Mouse (Mus musculus): ENCODE measurements around the gene Far1. TPM values are rescaled to one million over a fixed set of nuclear protein-coding genes. Genes with fewer than 3 reads are reported as not detected.

Gene Far1
- total RNA-seq, 2 experiments from 2014 or later, result 9.9 to 13.7 TPM

- DNase-seq, result no peak
- Histone ChIP-seq H3K27ac (no peak overlapping the region), H3K4me3 (no peak overlapping the region)
- intact Hi-C loops (cut with DNase I), result no loop called here
- no peak for TF ChIP-seq CTCF (IDR thresholded peaks at IDR 0.05)
These were observed 76.7 kb downstream of the Far1 start for GRCm38 (mm10) chr7:113590330-113590729.

GRCm38 (mm10) chr7:113591084-113591483, 77.5 kb downstream of the Far1 start:
- intact Hi-C loops (cut with DNase I), result no loop called here
- no peak for DNase-seq
- TF ChIP-seq CTCF (IDR thresholded peaks at IDR 0.05), result no peak
- H3K27ac ChIP-seq, result no peak overlapping the region
- H3K4me3 ChIP-seq, result no peak overlapping the region

- intact Hi-C loops (cut with DNase I), result no loop called here
- no peak overlapping the region for H3K27ac ChIP-seq
- no peak for DNase-seq
- no peak overlapping the region for H3K4me3 ChIP-seq
- no peak for TF ChIP-seq CTCF (IDR thresholded peaks at IDR 0.05)
These were observed 78.1 kb downstream of the Far1 start for GRCm38 (mm10) chr7:113591557-113592354.

- Histone ChIP-seq H3K4me3 (no peak overlapping the region), H3K27ac (no peak overlapping the region)
- no peak for DNase-seq
- no peak for TF ChIP-seq CTCF (IDR thresholded peaks at IDR 0.05)
- intact Hi-C loops (cut with DNase I), result no loop called here
These were observed 79.1 kb downstream of the Far1 start for GRCm38 (mm10) chr7:113592696-113593095.

- peak; percentile 28 for DNase-seq
- intact Hi-C loops (cut with DNase I), result loop anchor here (1.0 kb wide), 1 partner anchor 216 kb away; no protein-coding TSS in a partner anchor
- TF ChIP-seq CTCF (IDR thresholded peaks at IDR 0.05), result peak; percentile 74
- no peak overlapping the region for H3K4me3 ChIP-seq
- no peak overlapping the region for H3K27ac ChIP-seq
These were observed 80.7 kb downstream of the Far1 start for GRCm38 (mm10) chr7:113594363-113594762.

- intact Hi-C loops (cut with DNase I), result no loop called here
- no peak for TF ChIP-seq CTCF (IDR thresholded peaks at IDR 0.05)
- DNase-seq, result no peak
- Histone ChIP-seq H3K27ac (no peak overlapping the region), H3K4me3 (no peak overlapping the region)
These were observed 83.6 kb downstream of the Far1 start for GRCm38 (mm10) chr7:113597231-113597630.

GRCm38 (mm10) chr7:113601803-113602202, 88.2 kb downstream of the Far1 start:
- intact Hi-C loops (cut with DNase I), result no loop called here
- no peak overlapping the region for H3K27ac ChIP-seq
- no peak for DNase-seq
- TF ChIP-seq CTCF (IDR thresholded peaks at IDR 0.05), result no peak
- H3K4me3 ChIP-seq, result no peak overlapping the region

GRCm38 (mm10) chr7:113607928-113608327, 94.3 kb downstream of the Far1 start:
- Histone ChIP-seq H3K4me3 (no peak overlapping the region), H3K27ac (no peak overlapping the region)
- TF ChIP-seq CTCF (IDR thresholded peaks at IDR 0.05), result peak; percentile 24
- DNase-seq, result no peak
- intact Hi-C loops (cut with DNase I), result no loop called here

GRCm38 (mm10) chr7:113609027-113609705, 95.5 kb downstream of the Far1 start:
- Histone ChIP-seq H3K27ac (no peak overlapping the region), H3K4me3 (no peak overlapping the region)
- no peak for DNase-seq
- peak; percentile 59 for TF ChIP-seq CTCF (IDR thresholded peaks at IDR 0.05)
- intact Hi-C loops (cut with DNase I), result no loop called here

GRCm38 (mm10) chr7:113612628-113613027, 99.0 kb downstream of the Far1 start:
- Histone ChIP-seq H3K4me3 (no peak overlapping the region), H3K27ac (no peak overlapping the region)
- no peak for TF ChIP-seq CTCF (IDR thresholded peaks at IDR 0.05)
- intact Hi-C loops (cut with DNase I), result loop anchor here (5.0 kb wide), 1 partner anchor 410 kb away; no protein-coding TSS in a partner anchor
- DNase-seq, result no peak

- intact Hi-C loops (cut with DNase I), result loop anchor here (5.0 kb wide), 1 partner anchor 408 kb away; no protein-coding TSS in a partner anchor
- H3K27ac ChIP-seq, result no peak overlapping the region
- TF ChIP-seq CTCF (IDR thresholded peaks at IDR 0.05), result no peak
- H3K4me3 ChIP-seq, result no peak overlapping the region
- DNase-seq, result no peak
These were observed 100.7 kb downstream of the Far1 start for GRCm38 (mm10) chr7:113614198-113614927.

GRCm38 (mm10) chr7:113619166-113619565, 105.5 kb downstream of the Far1 start:
- no peak for TF ChIP-seq CTCF (IDR thresholded peaks at IDR 0.05)
- no peak overlapping the region for H3K27ac ChIP-seq
- intact Hi-C loops (cut with DNase I), result no loop called here
- DNase-seq, result no peak
- H3K4me3 ChIP-seq, result no peak overlapping the region

GRCm38 (mm10) chr7:113619768-113620167, 106.1 kb downstream of the Far1 start:
- DNase-seq, result no peak
- Histone ChIP-seq H3K4me3 (no peak overlapping the region), H3K27ac (no peak overlapping the region)
- intact Hi-C loops (cut with DNase I), result no loop called here
- no peak for TF ChIP-seq CTCF (IDR thresholded peaks at IDR 0.05)

Other genes with a start within 250 kb of the Far1 start
- gene Btbd10, start 144.4 kb upstream of the Far1 start, total RNA-seq (2021), result 1 to 10 TPM; 6.4 to 8.1 TPM
- not detected for gene Pth, start 125.3 kb upstream of the Far1 start, total RNA-seq (2021)

Measured in gastrocnemius, adult 2 months (tissue).